Mouse (Mus musculus): ENCODE results near the gene Lamp1. TPM values are rescaled to one million over a fixed set of nuclear protein-coding genes. Genes with fewer than 3 reads are reported as not detected.

Lamp1 gene
- polyA plus RNA-seq, 1 experiment = 265 TPM

GRCm38 (mm10) chr8:13164361-13164760 is 5.4 kb downstream of the Lamp1 start:
- no peak for DNase-seq (ENCODE audit: low read depth)
- TF ChIP-seq CTCF (IDR thresholded peaks at IDR 0.05; ENCODE audit: borderline replicate concordance, extremely low read depth, insufficient read depth, insufficient read length) = no peak
- no peak for TF ChIP-seq POLR2A (IDR thresholded peaks at IDR 0.05; ENCODE audit: borderline replicate concordance, extremely low read depth, insufficient read depth, insufficient read length, poor library complexity, severe bottlenecking)

GRCm38 (mm10) chr8:13170510-13170909 is 11.5 kb downstream of the Lamp1 start:
- TF ChIP-seq CTCF (IDR thresholded peaks at IDR 0.05; ENCODE audit: borderline replicate concordance, extremely low read depth, insufficient read depth, insufficient read length) = no peak
- no peak for TF ChIP-seq POLR2A (IDR thresholded peaks at IDR 0.05; ENCODE audit: borderline replicate concordance, extremely low read depth, insufficient read depth, insufficient read length, poor library complexity, severe bottlenecking)
- no peak for DNase-seq (ENCODE audit: low read depth)

- no peak for TF ChIP-seq CTCF (IDR thresholded peaks at IDR 0.05; ENCODE audit: borderline replicate concordance, extremely low read depth, insufficient read depth, insufficient read length)
- TF ChIP-seq POLR2A (IDR thresholded peaks at IDR 0.05; ENCODE audit: borderline replicate concordance, extremely low read depth, insufficient read depth, insufficient read length, poor library complexity, severe bottlenecking) = no peak
- DNase-seq (ENCODE audit: low read depth) = no peak
These were observed 15.3 kb downstream of the Lamp1 start for GRCm38 (mm10) chr8:13174305-13174704.

GRCm38 (mm10) chr8:13174811-13175210 is 15.8 kb downstream of the Lamp1 start:
- DNase-seq (ENCODE audit: low read depth) = no peak
- TF ChIP-seq CTCF (IDR thresholded peaks at IDR 0.05; ENCODE audit: borderline replicate concordance, extremely low read depth, insufficient read depth, insufficient read length) (no peak), POLR2A (IDR thresholded peaks at IDR 0.05; ENCODE audit: borderline replicate concordance, extremely low read depth, insufficient read depth, insufficient read length, poor library complexity, severe bottlenecking) (no peak)

- TF ChIP-seq CTCF (IDR thresholded peaks at IDR 0.05; ENCODE audit: borderline replicate concordance, extremely low read depth, insufficient read depth, insufficient read length) = no peak
- TF ChIP-seq POLR2A (IDR thresholded peaks at IDR 0.05; ENCODE audit: borderline replicate concordance, extremely low read depth, insufficient read depth, insufficient read length, poor library complexity, severe bottlenecking) = no peak
- DNase-seq (ENCODE audit: low read depth) = no peak
These were observed 16.7 kb downstream of the Lamp1 start for GRCm38 (mm10) chr8:13175650-13176049.

- DNase-seq (ENCODE audit: low read depth) = no peak
- TF ChIP-seq POLR2A (IDR thresholded peaks at IDR 0.05; ENCODE audit: borderline replicate concordance, extremely low read depth, insufficient read depth, insufficient read length, poor library complexity, severe bottlenecking) (no peak), CTCF (IDR thresholded peaks at IDR 0.05; ENCODE audit: borderline replicate concordance, extremely low read depth, insufficient read depth, insufficient read length) (no peak)
These were observed 18.4 kb downstream of the Lamp1 start for GRCm38 (mm10) chr8:13177173-13177852.

GRCm38 (mm10) chr8:13178137-13178536 is 19.2 kb downstream of the Lamp1 start:
- TF ChIP-seq POLR2A (IDR thresholded peaks at IDR 0.05; ENCODE audit: borderline replicate concordance, extremely low read depth, insufficient read depth, insufficient read length, poor library complexity, severe bottlenecking) (no peak), CTCF (IDR thresholded peaks at IDR 0.05; ENCODE audit: borderline replicate concordance, extremely low read depth, insufficient read depth, insufficient read length) (no peak)
- no peak for DNase-seq (ENCODE audit: low read depth)

- no peak for DNase-seq (ENCODE audit: low read depth)
These were observed 20.5 kb downstream of the Lamp1 start for GRCm38 (mm10) chr8:13179482-13179881.

GRCm38 (mm10) chr8:13179948-13180347 is 21.0 kb downstream of the Lamp1 start:
- TF ChIP-seq POLR2A (IDR thresholded peaks at IDR 0.05; ENCODE audit: borderline replicate concordance, extremely low read depth, insufficient read depth, insufficient read length, poor library complexity, severe bottlenecking) = no peak
- TF ChIP-seq CTCF (IDR thresholded peaks at IDR 0.05; ENCODE audit: borderline replicate concordance, extremely low read depth, insufficient read depth, insufficient read length) = no peak
- no peak for DNase-seq (ENCODE audit: low read depth)

More at GRCm38 (mm10) chr8:13179482-13179881, 20.5 kb downstream of the Lamp1 start:
- TF ChIP-seq POLR2A (IDR thresholded peaks at IDR 0.05; ENCODE audit: borderline replicate concordance, extremely low read depth, insufficient read depth, insufficient read length, poor library complexity, severe bottlenecking) (no peak), CTCF (IDR thresholded peaks at IDR 0.05; ENCODE audit: borderline replicate concordance, extremely low read depth, insufficient read depth, insufficient read length) (no peak)

- no peak for DNase-seq (ENCODE audit: low read depth)
- TF ChIP-seq CTCF (IDR thresholded peaks at IDR 0.05; ENCODE audit: borderline replicate concordance, extremely low read depth, insufficient read depth, insufficient read length) (no peak), POLR2A (IDR thresholded peaks at IDR 0.05; ENCODE audit: borderline replicate concordance, extremely low read depth, insufficient read depth, insufficient read length, poor library complexity, severe bottlenecking) (no peak)
These were observed 21.4 kb downstream of the Lamp1 start for GRCm38 (mm10) chr8:13180408-13180807.

- no peak for TF ChIP-seq CTCF (IDR thresholded peaks at IDR 0.05; ENCODE audit: borderline replicate concordance, extremely low read depth, insufficient read depth, insufficient read length)
- TF ChIP-seq POLR2A (IDR thresholded peaks at IDR 0.05; ENCODE audit: borderline replicate concordance, extremely low read depth, insufficient read depth, insufficient read length, poor library complexity, severe bottlenecking) = no peak
These were observed 22.1 kb downstream of the Lamp1 start for GRCm38 (mm10) chr8:13180911-13181690.

GRCm38 (mm10) chr8:13181691-13181976 is 22.7 kb downstream of the Lamp1 start:
- TF ChIP-seq POLR2A (IDR thresholded peaks at IDR 0.05; ENCODE audit: borderline replicate concordance, extremely low read depth, insufficient read depth, insufficient read length, poor library complexity, severe bottlenecking) (no peak), CTCF (IDR thresholded peaks at IDR 0.05; ENCODE audit: borderline replicate concordance, extremely low read depth, insufficient read depth, insufficient read length) (no peak)
- no peak for DNase-seq (ENCODE audit: low read depth)

More at GRCm38 (mm10) chr8:13180911-13181690, 22.1 kb downstream of the Lamp1 start:
- DNase-seq (ENCODE audit: low read depth) = no peak
